Mouse (Mus musculus): ENCODE data around the gene Raet1e. TPM values are rescaled to one million over a fixed set of nuclear protein-coding genes. Genes with fewer than 3 reads are reported as not detected.
A peak's percentile ranks its signal among the peaks of the same experiment; 100 is the strongest.
"Not testable (repeated sequence)": the region's sequence is repeated elsewhere in the genome, so short reads cannot be mapped to it uniquely, and the experiment has no call there.

Gene Raet1e
- total RNA-seq (2021) = 1 to 10 TPM; 2.7 to 3.2 TPM
- long read RNA-seq, experiment 1, partial matches to known transcripts = 1 of 3 reads
- long read RNA-seq, experiment 1, other reads (novel, unspliced or antisense) = 1 of 3 reads
- long read RNA-seq, experiment 2, partial matches to known transcripts = 0 of 2 reads
- long read RNA-seq, experiment 2, other reads (novel, unspliced or antisense) = 1 of 2 reads

GRCm38 (mm10) chr10:22158310-22158999 lies at the start of gene Raet1e, which contains the start of gene H60b:
Raet1e (plus strand) TSS chr10:22158569.
H60b (plus strand) TSS chr10:22158586.
- peak; percentile 45 to 55 for DNase-seq (ENCODE audit: low spot score in 2 of 2)

- DNase-seq (ENCODE audit: low spot score in 2 of 2) = peak; percentile 43 to 53
Measured at GRCm38 (mm10) chr10:22140665-22141280, 17.6 kb upstream of the Raet1e start.

- peak in 1 of 2 experiments; percentile 56 for DNase-seq (ENCODE audit: low spot score in 2 of 2)
Measured at GRCm38 (mm10) chr10:22142194-22142593, 16.2 kb upstream of the Raet1e start.

GRCm38 (mm10) chr10:22142926-22143325 lies 15.4 kb upstream of the Raet1e start:
- DNase-seq (ENCODE audit: low spot score in 2 of 2) = no peak

- peak; percentile 42 to 52 for DNase-seq (ENCODE audit: low spot score in 2 of 2)
Measured at GRCm38 (mm10) chr10:22148441-22149072, 9.8 kb upstream of the Raet1e start.

GRCm38 (mm10) chr10:22149073-22149690 lies 9.2 kb upstream of the Raet1e start, which contains the start of gene E030030I06Rik:
E030030I06Rik (minus strand) TSS chr10:22149270.
- no peak for DNase-seq (ENCODE audit: low spot score in 2 of 2)

- no peak for DNase-seq (ENCODE audit: low spot score in 2 of 2)
Measured at GRCm38 (mm10) chr10:22149691-22150465, 8.5 kb upstream of the Raet1e start.

GRCm38 (mm10) chr10:22150593-22150992 lies 7.8 kb upstream of the Raet1e start:
- no peak for DNase-seq (ENCODE audit: low spot score in 2 of 2)

- not testable (repeated sequence) for DNase-seq (ENCODE audit: low spot score in 2 of 2)
Measured at GRCm38 (mm10) chr10:22151056-22151862, 7.1 kb upstream of the Raet1e start.

GRCm38 (mm10) chr10:22151863-22152640 lies 6.3 kb upstream of the Raet1e start:
- DNase-seq (ENCODE audit: low spot score in 2 of 2) = not testable (repeated sequence)

GRCm38 (mm10) chr10:22153147-22153690 lies 5.2 kb upstream of the Raet1e start:
- DNase-seq (ENCODE audit: low spot score in 2 of 2) = not testable (repeated sequence)

- not testable (repeated sequence) for DNase-seq (ENCODE audit: low spot score in 2 of 2)
Measured at GRCm38 (mm10) chr10:22154127-22154526, 4.2 kb upstream of the Raet1e start.

- DNase-seq (ENCODE audit: low spot score in 2 of 2) = no peak
Measured at GRCm38 (mm10) chr10:22154871-22155799, 3.2 kb upstream of the Raet1e start.

- no peak for DNase-seq (ENCODE audit: low spot score in 2 of 2)
Measured at GRCm38 (mm10) chr10:22159131-22159561, 777 bp downstream of the Raet1e start.

- DNase-seq (ENCODE audit: low spot score in 2 of 2) = no peak
Measured at GRCm38 (mm10) chr10:22159581-22160140, 1.3 kb downstream of the Raet1e start.

- DNase-seq (ENCODE audit: low spot score in 2 of 2) = not testable (repeated sequence)
Measured at GRCm38 (mm10) chr10:22163279-22163678, 4.9 kb downstream of the Raet1e start.

All from adrenal gland, postnatal 4 days (tissue).